Mouse (Mus musculus) gastrocnemius, postnatal 10 days (tissue): ENCODE results near the gene Cdc34. TPM values are rescaled to one million over a fixed set of nuclear protein-coding genes. Genes with fewer than 3 reads are reported as not detected.

ENCODE experiments used
- DNase-seq: peaks from one replicate; pipeline ENCODE4 v3.0.0; 2021; ENCODE audit warnings: mixed read lengths
- total RNA-seq, 2 experiments: library from RNA; stranded (reverse); gene quantifications; 2 replicates each; pipeline ENCODE4 v1.2.3; 2021

Gene Cdc34
- total RNA-seq, 2 experiments from 2014 or later, result 265 to 287 TPM

DNA sequence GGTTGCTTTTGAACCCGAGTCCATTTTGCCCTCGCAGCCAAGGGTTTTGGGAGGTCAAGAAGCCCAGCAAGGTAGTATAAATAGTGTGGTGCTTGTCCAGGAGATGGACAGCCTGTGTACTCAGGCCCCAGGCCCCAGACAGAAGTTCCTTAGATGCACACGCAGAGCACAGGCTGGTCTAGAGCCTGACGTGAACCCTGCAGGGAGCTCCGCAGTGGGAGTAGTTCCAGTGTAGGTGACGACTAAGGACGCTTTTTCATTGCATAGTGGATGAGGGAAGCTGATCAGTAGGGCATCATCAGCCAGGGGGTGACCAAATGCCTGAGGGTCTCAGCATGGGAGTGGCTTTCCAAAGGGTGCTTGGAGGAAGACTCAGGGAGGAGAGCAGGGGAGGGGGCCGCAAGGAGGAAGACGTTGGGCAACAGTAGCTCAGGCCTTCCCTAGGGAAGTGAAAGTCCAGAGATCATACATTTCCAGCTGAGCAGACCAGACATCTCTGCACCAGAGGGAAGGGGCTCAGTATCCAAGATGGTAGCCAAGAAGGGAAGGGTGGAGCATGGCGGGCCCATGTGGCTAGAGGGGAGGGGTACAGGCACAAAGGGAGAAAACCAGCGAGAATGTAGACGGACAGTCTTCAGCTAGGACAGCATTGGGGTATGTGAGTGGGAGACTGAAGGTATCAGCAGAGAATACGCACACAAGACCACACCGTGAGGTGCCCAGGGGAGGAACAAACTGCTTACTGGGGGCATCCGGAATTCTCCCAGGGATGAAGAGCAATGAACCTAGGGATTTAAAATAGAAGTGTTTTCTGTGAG is 11.7 kb upstream of the Cdc34 start:
- no peak for DNase-seq

DNA sequence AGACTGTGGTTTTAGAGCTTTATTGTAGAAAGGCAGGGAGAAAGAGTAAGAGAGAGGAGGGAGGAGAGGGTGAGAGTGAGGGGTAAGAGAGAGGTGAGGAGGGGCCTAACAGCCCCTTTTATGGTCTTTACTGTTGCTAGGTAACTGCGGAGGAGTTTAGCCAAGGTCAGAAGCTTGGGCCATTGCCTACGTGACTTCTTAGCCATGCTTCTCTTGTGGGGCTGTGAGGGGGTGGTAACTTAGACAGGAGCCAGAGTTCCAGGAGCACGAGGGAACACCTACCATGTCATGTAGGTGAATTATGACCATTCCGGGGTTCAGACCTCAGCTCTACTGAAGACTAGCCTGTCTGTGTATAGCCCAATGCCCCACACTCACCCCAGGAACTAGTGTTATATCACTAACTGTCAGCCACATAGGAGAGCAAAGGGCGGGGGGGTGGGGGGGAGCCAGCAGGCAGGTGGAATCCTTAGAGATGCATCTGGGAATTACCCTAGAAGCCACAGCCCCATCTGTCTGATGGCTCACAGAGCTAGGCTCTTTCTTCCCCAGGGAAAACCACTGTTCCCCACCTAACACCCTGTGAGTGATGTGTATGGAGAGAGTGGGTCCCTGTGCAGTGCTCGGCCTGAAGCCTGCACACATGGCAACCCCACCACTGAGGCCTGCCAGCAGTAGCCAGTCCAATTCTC is 10.5 kb upstream of the Cdc34 start:
- DNase-seq, result no peak

DNA sequence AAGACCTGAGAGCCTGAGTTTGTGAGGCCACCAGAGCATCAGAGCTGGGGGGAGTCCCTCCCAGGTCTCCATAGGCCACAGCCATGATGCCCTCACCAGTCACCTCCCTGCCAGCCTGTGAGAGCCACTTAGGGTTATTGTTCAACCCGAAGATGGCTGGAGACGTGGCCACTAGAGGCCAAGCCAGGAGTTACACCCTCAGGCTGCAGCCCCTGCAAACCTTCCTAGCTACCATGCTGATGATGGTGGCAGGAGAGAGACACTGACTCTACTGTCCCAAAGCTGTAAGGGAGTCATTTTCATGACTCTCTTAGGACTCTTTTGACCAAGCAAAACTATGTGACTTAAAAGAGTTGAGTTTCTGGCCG is 9.9 kb upstream of the Cdc34 start:
- no peak for DNase-seq

DNA sequence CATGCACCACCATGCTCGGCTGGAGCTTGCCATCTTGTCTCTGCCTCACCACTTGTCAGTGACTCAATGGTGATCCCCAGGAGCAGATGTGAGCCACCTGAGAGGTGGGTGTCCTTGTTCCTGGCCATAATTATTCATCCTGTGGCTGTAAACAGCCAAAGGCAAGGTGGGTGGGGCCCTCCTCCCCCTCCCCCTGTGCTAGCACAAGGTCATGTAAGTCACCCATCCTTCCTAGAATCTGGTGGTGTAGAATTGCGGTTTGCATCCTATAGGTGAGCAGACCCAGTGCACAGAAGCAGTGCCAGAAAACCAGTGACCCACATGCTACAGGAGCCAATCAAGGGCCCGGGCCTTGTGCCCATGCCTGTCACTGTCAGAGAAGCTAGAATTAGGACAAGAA is 8.9 kb upstream of the Cdc34 start:
- DNase-seq, result no peak

DNA sequence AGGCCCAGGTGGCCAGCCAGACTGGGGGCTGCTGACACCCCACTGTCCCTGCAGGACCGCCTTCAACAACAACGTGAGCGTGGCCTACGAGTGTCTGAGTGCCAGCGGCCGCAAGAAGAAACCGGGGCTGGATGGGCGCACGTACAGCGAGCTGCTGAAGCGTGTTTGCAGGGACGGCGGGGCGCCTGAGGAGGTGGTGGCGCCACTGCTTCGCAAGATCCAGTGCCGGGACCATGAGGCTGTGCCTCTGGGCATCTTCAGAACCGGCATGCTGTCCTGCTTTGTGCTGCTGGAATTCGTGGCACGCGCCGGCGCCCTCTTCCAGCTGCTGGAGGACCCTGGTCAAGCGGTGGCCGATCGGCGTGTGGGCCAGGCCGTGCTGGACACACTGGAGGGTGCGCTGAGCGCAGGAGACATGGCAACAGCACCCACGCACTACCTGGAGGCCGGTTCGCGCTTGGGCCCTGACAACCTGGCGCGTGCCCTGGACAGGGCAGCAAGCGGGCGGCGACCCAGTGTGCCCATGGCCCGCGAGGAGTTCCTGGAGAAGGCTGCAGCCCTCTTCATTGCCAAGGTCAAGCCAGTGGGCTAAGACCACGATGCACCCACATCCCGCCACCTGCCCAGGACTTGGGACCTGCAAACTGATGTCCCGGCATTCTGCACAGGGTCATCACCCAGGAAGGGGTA is 6.5 kb upstream of the Cdc34 start:
- no peak for DNase-seq

DNA sequence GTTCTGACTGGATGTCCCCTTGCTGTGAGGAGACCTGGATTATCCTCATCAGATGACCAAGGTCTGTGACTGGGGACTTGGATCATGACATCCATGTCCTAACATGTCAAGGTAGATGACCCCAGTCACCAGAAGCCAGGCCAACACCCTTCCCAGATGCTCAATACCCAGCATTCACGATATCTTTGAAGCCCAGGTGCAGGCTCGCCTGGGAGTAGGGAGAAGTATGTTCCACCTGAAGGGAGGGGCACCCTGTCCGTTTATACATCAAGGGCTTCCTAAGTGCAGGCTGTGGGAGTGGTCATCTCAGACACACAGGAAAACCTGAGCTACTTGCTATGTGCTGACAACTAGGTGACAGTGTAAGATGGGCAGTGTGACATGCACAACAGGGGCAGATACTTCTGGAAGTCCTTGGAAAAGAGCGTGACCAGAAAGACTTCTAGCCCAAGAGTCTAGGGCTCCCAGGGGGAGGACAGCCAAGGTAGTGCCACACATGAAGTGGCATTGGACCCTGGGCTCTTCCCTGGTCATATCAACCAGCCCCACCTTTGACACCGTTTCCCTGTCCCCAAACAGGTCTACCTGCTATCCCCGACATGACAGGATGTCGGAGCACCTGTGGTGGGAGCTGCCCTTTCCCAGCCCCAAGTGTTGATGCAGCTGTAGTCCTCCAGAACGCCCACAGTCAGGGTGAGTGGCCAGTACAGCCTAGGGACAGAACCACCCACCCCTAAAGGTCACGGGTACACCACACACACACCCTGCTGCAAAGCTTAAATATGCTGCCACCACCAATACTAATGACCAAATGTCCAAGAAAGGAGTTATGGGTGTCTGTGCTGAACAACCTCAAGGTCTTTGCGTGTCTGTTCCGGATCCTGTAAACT is 1.1 kb upstream of the Cdc34 start:
- peak; percentile 13 for DNase-seq

DNA sequence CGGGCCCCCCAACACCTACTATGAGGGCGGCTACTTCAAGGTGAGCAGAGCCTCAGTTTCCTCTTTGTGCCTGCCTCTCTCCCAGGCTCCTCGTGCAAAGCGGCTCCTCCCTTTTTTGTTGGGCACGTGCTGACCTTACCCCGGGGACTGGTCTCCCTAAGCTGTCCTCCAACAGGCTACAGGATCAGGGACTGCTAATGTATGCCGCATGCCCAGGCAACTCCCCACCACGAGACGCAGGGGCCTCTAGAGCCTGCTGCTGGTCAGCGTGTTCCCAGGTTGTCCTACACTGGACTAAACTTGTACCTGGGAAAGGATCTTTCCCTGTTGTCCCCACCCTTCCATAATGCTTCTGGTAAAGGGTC is 538 bp downstream of the Cdc34 start:
- peak; percentile 34 for DNase-seq

DNA sequence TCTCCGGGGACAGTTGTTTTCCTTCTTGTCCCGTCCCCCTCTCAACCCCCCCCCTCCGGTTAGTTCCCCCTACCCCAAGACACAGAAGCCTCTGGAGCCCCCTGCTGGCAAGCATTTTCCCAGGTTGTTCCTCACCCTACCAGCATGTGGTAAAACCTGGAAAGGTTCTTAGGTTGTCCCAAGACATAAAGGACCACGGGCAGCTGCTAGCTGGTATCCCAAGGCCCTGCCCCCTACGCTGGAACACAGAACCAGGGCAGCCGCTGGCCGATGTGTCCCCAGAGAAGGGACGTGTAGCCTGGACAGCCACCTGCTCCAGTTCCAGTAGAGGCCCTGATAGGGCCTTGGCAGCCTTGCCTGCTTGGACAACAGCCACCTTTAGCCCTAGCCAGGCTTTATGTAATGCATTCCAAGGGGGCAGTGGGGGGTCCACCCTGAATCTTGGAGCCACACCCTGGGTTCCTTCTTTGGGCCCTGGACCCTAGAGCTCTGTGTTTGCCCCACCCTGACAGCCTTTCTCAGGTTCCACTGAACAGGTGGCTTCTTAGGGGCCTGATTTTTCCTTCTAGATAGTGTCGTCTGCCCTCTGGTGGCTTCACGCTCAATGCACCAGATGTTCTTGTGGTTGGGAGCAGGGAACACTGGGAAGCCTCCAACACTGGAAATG is 1.1 kb downstream of the Cdc34 start:
- peak; percentile 68 for DNase-seq

DNA sequence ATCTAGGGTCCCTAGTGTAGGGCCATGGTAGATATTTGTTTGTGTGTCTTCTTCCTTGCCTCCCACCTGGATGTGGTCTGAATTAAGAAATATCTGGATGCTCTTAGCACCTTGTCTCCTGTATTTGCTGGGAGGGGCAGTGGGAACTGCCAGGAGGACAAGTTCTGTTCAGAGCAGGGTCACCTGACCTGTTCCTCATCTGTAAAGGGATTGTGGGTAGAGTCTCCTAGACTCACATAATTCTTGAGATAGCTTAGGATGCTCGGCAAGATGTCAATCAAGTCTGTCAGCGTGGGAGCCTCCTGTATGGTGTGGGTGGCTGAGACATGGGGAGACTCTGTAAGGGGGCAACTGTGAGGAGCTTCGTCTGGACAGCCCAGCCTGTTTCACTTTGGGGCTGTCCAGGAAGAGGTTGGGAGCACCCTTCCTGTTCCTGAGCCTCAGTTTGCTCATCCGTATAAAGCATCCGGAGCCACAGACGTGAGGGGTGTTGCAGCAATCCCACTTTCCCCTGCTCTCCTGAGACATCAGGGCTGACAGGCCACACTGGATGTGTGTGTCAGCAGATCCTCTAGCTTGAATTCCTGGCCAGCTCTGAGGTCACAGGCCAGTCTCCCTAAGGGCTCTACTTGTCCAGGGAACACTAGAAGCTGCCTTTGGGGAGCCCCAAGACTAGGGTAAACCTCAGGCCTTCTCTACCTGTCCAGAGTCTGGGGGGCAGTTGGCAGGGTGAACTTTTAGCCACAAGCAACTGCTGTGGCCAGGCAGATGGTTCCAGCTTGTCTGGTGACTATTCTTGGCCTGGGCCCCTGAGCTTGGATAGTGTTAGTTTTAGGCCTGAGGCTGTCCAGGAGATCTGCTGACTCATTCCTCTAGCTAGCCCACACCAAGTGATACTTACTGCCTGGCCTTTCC is 2.0 kb downstream of the Cdc34 start:
- peak; percentile 58 for DNase-seq

DNA sequence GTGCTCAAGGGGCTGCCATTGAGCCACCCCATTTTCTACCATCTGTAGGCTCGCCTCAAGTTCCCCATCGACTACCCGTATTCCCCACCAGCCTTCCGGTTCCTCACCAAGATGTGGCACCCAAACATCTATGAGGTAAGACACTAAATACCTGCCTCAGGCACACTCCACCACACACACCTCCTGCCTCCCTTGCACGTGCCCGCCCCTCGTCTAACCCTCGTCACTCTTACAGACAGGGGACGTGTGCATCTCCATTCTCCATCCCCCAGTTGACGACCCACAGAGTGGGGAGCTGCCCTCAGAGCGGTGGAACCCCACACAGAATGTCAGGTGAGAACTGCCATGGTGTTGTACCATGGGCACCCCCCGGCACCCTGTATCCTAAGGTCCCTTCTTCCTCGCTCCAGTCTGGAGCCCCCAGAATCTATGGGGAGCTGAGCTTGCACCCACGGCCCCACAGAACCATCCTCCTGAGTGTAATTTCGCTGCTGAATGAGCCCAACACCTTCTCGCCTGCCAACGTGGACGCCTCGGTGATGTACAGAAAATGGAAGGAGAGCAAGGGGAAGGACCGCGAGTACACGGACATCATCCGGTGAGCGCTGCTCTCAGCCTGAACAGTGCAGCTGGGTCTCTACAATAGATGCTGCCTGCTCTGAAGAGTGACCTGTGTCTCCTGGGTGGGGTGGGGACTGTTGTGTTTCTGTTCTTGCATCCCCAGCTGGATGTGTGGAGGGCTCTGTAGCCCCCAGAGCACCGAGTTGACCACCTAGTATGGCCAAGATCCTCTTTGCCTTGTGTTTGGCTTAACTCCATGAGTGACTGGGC is 3.0 kb downstream of the Cdc34 start:
- DNase-seq, result peak; percentile 7

DNA sequence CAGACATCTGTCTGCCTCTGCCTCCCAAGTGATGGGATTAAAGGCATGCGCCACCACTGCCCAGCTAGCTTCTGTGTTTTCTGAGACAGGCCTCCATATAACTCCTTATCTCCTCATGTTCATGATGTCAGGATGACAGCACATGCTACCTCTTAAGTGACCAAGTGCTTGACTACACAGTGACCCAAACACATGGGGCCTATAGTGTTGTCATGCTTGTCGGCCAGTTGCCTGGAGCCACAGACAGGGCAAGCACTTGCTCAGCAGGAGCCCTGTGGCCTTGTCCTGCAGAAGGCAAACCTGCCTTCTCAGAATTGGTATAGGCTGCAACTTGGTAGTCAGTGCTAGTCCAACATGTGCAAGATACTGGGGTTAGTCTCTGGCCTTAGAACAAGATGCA is 4.2 kb downstream of the Cdc34 start:
- DNase-seq, result no peak

DNA sequence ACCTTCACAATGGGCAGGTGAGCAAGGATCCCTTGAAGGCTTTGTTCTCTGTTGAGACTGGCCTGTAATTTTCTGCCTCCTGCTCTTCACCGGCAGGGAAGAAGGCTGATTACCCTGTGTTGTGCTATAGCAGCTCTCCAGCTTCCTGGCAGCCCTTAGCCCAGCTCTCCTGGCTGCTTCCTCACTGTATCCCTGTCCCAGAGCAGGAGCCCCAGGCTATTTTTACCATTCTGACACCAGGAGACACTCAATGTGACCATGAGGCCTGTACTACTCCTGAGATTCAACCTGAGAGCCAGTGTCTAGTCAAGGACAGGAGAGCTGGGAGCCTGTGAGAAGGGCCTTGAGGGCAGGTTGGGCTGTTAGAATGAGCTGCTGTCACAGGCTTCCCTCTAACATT is 4.7 kb downstream of the Cdc34 start:
- no peak for DNase-seq

DNA sequence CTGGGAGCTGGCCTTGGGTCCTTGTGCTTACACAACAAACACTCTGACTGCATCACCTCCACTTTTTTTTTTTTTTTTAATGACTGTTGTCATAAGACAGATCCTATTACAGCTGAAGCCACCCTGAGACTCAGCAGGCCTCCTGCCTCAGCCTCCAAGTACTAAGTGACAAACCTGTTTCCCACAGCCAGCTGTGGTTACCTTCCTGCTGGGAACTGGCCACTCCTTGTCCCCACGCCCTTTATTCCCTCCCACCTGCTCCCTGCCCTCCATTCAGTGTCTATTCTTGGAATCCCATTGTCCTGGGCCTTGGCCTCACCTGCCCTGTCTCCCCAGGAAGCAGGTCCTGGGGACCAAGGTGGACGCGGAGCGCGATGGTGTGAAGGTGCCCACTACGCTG is 5.5 kb downstream of the Cdc34 start:
- no peak for DNase-seq

DNA sequence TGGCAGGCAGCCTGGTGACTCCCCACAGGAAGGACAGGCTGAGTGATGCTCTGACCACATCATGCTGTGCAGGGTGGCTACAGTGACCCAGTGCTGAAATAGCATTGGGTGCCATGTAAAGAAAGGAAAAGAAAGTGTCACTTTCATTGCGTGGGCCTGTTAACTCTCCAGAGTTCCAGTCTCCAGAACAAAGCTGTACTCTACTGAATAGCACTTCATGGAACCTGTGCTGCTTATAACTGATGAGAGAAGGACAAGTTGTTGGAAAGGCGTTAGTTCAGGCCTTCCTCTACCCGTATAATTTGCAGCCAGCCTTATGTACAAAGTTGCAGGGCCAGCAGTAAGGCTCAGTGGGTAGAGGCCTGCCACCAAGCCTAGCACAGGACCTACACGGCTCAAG is 6.7 kb downstream of the Cdc34 start, which contains the start of gene Gzmm:
TSS of gene Gzmm (plus strand) at position 301 of the 400 bp plus-strand sequence.
- DNase-seq, result no peak

DNA sequence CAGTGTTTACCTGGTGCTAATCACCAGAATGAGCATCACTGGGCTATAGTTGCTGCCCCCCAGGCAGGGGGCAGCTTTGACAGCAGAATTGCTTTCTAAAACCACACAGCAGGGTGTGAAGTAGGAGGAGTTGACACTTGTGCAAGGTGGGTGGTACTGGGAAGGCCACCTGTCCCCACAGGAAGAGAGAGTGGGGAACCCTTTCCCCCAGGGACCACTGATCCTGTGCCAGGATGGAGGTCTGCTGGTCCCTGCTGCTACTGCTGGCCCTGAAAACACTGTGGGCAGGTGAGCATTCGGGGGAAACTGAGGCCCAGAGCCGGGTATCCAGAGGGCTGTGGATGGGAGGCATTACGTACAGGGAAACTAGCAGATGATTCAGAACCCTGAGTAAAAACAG is 7.2 kb downstream of the Cdc34 start:
- DNase-seq, result peak; percentile 6

DNA sequence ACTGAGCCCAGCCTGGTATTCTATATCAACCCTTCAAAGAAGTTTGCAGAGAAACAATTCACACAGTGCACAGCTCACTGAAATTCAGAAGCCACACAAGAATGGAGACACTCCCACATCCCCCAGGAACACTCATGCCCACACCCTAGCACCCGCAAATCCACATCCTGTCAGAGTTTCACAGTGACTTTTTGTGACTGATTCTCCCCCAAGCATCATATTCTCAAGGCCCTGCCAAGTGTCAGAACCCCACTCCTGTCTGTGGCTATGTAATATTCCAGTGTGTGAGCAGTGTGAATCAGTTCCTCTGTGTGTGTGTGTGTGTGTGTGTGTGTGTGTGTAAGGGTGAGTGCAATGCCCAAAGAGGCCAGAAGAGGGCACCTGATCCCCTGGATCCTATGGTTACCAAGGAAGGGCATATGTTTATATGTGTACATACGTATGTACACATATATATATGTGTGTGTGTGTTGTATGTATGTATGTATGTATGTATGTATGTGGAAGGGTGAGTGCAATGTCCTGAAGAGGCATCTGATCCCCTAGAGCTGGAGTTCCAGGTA is 10.1 kb downstream of the Cdc34 start:
- DNase-seq, result no peak

DNA sequence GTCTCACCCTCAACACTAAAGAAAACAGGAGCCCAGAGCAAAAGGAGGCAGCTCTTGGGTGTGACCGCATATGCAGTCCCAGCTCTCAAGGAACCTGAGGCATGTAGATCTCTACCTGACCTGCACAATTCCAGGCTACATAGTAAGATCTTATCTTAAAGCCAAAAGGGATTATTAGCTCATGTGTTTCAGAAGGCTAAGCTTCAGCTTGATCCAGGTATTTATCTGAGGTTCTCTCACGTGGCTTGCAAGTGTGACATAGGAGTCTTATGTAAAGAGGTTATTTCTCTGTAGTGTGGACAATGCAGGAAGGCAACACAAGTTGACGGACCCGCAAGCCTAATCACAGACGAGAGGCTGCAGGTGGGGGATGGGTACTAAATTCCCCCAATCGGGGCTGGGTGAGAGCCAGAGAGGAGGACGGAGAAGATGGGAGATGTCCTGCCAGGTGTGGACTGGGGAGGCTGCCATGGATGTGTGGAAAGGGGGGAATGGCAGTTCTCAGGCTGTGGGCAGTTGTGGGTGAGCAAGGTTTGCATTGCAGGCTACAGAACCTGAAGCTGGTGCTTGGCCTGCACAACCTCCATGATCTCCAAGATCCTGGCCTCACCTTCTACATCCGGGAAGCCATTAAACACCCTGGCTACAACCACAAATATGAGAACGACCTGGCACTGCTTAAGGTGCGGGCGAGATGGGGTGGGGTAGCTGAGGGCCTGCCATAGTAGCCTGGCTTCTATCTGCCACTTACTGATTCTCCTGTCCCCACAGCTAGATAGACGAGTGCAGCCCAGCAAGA is 11.8 kb downstream of the Cdc34 start:
- DNase-seq, result peak; percentile 3

DNA sequence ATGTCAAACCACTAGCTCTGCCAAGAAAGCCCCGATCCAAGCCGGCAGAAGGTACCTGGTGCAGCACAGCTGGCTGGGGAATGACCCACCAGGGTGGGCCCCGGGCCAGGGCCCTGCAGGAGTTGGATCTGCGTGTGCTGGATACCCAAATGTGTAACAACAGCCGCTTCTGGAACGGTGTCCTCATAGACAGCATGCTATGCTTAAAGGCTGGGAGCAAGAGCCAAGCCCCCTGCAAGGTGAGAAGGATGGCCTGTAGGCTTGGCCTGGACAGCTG is 12.3 kb downstream of the Cdc34 start:
- DNase-seq, result no peak
